Comparison of ENCODE assay signal across 8 mouse cellular contexts in genomic region chr12:73462091-73462490, GRCm38 (mm10).
DNase-seq lines count a peak whose midpoint lies in the region; ATAC-seq and TF ChIP-seq lines count a peak whose summit lies in the region.

No protein-coding gene starts in this region.

- TF ChIP-seq CTCF in stomach, postnatal 0 days (IDR thresholded peaks at IDR 0.05; ENCODE audit: low read depth) = no peak

- H3K4me2 ChIP-seq in heart, embryonic 14.5 days (ENCODE audit: low read length) = no peak overlapping the region
- no peak overlapping the region for H3K4me2 ChIP-seq in stomach, postnatal 0 days (replicated peaks; ENCODE audit: low read depth)

- WGBS in heart, embryonic 14.5 days = 45% methylated on average over 5 of the region's 5 CpGs
- 58% methylated on average over 5 of the region's 5 CpGs for WGBS in limb, embryonic 10.5 days
- WGBS in stomach, postnatal 0 days = 51% methylated on average over 5 of the region's 5 CpGs

- peak overlapping the region in 1 of 2 experiments; percentile 35; a peak in 2 of 4 replicates for H3K27ac ChIP-seq in heart, embryonic 14.5 days (replicated peaks in 1 of 2; ENCODE audit: control insufficient read depth in 1 of 2, insufficient read depth in 1 of 2, low read depth in 2 of 2, low read length in 2 of 2)
- H3K27ac ChIP-seq in limb, embryonic 10.5 days = peak overlapping the region; percentile 80
- H3K27ac ChIP-seq in stomach, postnatal 0 days (replicated peaks) = no peak overlapping the region

- H3K27me3 ChIP-seq in heart, embryonic 14.5 days (ENCODE audit: control insufficient read depth, insufficient read depth, low read length) = no peaks in the 10 kb centered on the region
- H3K27me3 ChIP-seq in limb, embryonic 10.5 days (ENCODE audit: low read depth, poor library complexity, severe bottlenecking) = peaks cover 4% of the 10 kb centered on the region; the same call in 1 of the 2 replicates
- H3K27me3 ChIP-seq in stomach, postnatal 0 days (ENCODE audit: control insufficient read depth, insufficient read depth, low read length) = no peaks in the 10 kb centered on the region

- H3K9me3 ChIP-seq in heart, embryonic 14.5 days (ENCODE audit: control insufficient read depth, low read length) = no peaks in the 10 kb centered on the region
- no peaks in the 10 kb centered on the region for H3K9me3 ChIP-seq in limb, embryonic 10.5 days (replicated peaks)
- no peaks in the 10 kb centered on the region for H3K9me3 ChIP-seq in stomach, postnatal 0 days (ENCODE audit: control insufficient read depth, low read length)

- H3K9ac ChIP-seq in heart, embryonic 14.5 days (ENCODE audit: low read length) = peak overlapping the region; percentile 49; the same call in 1 of the 2 replicates
- no peak overlapping the region for H3K9ac ChIP-seq in stomach, postnatal 0 days (ENCODE audit: low read length)

- TF ChIP-seq EP300 in stomach, postnatal 0 days (optimal IDR thresholded peaks at IDR 0.05) = no peak

- DNase-seq in cerebellum, adult 18-20 months = peak; percentile 5 to 17
- no peak for DNase-seq in cerebellum, adult 8-10 months
- peak; percentile 1 to 4 for DNase-seq in right cerebral cortex, postnatal 36 days (ENCODE audit: low spot score in 2 of 2)
- no peak for DNase-seq in right cerebral cortex, postnatal 25 days
- DNase-seq in limb, embryonic 10.5 days (ENCODE audit: low spot score) = no peak
- DNase-seq in stomach, postnatal 0 days (ENCODE audit: low spot score) = peak; percentile 23
- no peak for DNase-seq in thymus, postnatal 4 days

- no peaks in the 10 kb centered on the region for H3K36me3 ChIP-seq in heart, embryonic 14.5 days (ENCODE audit: control insufficient read depth, insufficient read depth, low read length)
- H3K36me3 ChIP-seq in limb, embryonic 10.5 days = no peaks in the 10 kb centered on the region
- no peaks in the 10 kb centered on the region for H3K36me3 ChIP-seq in stomach, postnatal 0 days (ENCODE audit: control insufficient read depth, insufficient read depth, low read length)

- peak; percentile 50; the same call in 1 of the 2 replicates for ATAC-seq in heart, embryonic 14.5 days (ENCODE audit: insufficient number of reproducible peaks, insufficient read depth, low FRiP score, low read depth)
- peak; percentile 64; the same call in 1 of the 2 replicates for ATAC-seq in stomach, postnatal 0 days (ENCODE audit: low FRiP score, low TSS enrichment)

- H3K4me1 ChIP-seq in heart, embryonic 14.5 days (ENCODE audit: control insufficient read depth in 2 of 2, insufficient read depth in 2 of 2, low read length in 2 of 2) = peaks cover 6 to 7% of the 10 kb centered on the region in 2 experiments; a peak in 2 of 4 replicates
- H3K4me1 ChIP-seq in limb, embryonic 10.5 days = peaks cover 54% of the 10 kb centered on the region
- no peaks in the 10 kb centered on the region for H3K4me1 ChIP-seq in stomach, postnatal 0 days (replicated peaks; ENCODE audit: control insufficient read depth, insufficient read depth)

- no peak overlapping the region for H3K4me3 ChIP-seq in heart, embryonic 14.5 days (ENCODE audit: control insufficient read depth in 1 of 2, insufficient read depth in 1 of 2, low read depth in 1 of 2, low read length in 2 of 2)
- no peak overlapping the region for H3K4me3 ChIP-seq in limb, embryonic 10.5 days
- no peak overlapping the region for H3K4me3 ChIP-seq in stomach, postnatal 0 days (ENCODE audit: low read depth, low read length)

Comparison
In these comparisons a context has a peak if more than half of its experiments do, and no peak if none do; other contexts are left out.
1. DNase-seq: peak in cerebellum, adult 18-20 months (2 of 2), right cerebral cortex, postnatal 36 days (2 of 2) and stomach, postnatal 0 days (single experiment); none in cerebellum, adult 8-10 months (single experiment), right cerebral cortex, postnatal 25 days (single experiment), limb, embryonic 10.5 days (single experiment) and thymus, postnatal 4 days (single experiment).